Mouse (Mus musculus) liver, embryonic 14 days (tissue): ENCODE results near the gene A530016L24Rik. TPM values are rescaled to one million over a fixed set of nuclear protein-coding genes. Genes with fewer than 3 reads are reported as not detected.

Experiments used
- polyA plus RNA-seq: library from polyadenylated mRNA; depleted of rRNA; stranded (reverse); fragments of >200 nt; gene quantifications from 2 replicates; pipeline ENCODE4 v1.2.3, GENCODE M21; 2012; rRNA removed

Gene A530016L24Rik
- polyA plus RNA-seq, result 0.02 and 0.03 TPM in 2 replicates

DNA sequence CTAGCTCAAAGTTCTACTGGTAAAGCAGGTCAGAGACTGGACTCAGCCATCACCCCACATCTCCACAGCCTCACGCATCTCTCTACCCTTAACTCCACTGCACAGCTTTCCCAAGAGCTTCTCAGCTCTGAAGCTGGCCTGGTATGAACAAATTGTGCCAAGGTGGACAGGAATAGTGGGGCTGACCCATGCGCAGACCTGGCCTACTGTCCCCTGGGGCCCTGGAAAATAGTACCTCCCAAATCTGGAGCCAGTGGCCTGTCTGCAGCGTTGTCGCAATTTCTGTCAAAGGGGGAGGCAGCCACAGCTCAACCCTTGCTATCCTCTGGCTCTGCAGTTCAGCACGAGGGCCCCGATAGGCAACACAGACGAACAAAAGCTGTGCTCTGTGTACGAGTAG, at the start of gene A530016L24Rik:
A530016L24Rik (plus strand) TSS at position 315 of the 400 bp plus-strand sequence.

GRCm38 (mm10) chr12:112516697-112517337, 27.6 kb downstream of the A530016L24Rik start, which contains the start of gene Tmem179:
Tmem179 (minus strand) TSS chr12:112516747.

Other genes starting within 250 kb of the A530016L24Rik start
- gene Tmem179, start 27.3 kb downstream of the A530016L24Rik start, polyA plus RNA-seq, result 0.01 and 0.02 TPM in 2 replicates
- gene Inf2, start 99.3 kb downstream of the A530016L24Rik start, polyA plus RNA-seq, result 4.9 and 5.9 TPM in 2 replicates
- gene Adssl1, start 130.6 kb downstream of the A530016L24Rik start, polyA plus RNA-seq, result 4.8 and 6.0 TPM in 2 replicates
- 71.8 and 74.1 TPM in 2 replicates for gene Siva1, start 155.2 kb downstream of the A530016L24Rik start, polyA plus RNA-seq
- 34.6 and 41.3 TPM in 2 replicates for gene Akt1, start 185.4 kb downstream of the A530016L24Rik start, polyA plus RNA-seq
- gene Zbtb42, start 189.4 kb downstream of the A530016L24Rik start, polyA plus RNA-seq, result 0.46 and 0.80 TPM in 2 replicates
- 3.4 TPM in 2 replicates for gene Cep170b, start 231.0 kb downstream of the A530016L24Rik start, polyA plus RNA-seq